Mouse (Mus musculus) lung, postnatal 0 days (tissue): ENCODE data around the gene Armh3. TPM values are rescaled to one million over a fixed set of nuclear protein-coding genes. Genes with fewer than 3 reads are reported as not detected.

Experiments
- ATAC-seq: fragments of 200-750 bp; cut with Nextera tagmentation; 2 replicates; pipeline ENCODE4 v1.8.0; 2017; ENCODE audit warnings: moderate library complexity
- DNase-seq: peaks from one replicate; pipeline ENCODE4 v3.0.0-alpha.2; 2016; ENCODE audit warnings: low spot score
- H3K27ac ChIP-seq: fragments of 300-500 bp; sonication (generic); 2 replicates; pipeline ENCODE4 v1.5.1; 2014; ENCODE audit warnings: antibody characterized with exemption, mild to moderate bottlenecking, low read length, mixed read lengths
- H3K27me3 ChIP-seq: fragments of 300-500 bp; sonication (generic); replicated peaks from 2 replicates; pipeline ENCODE4 v1.6.1; 2014; ENCODE audit warnings: low read length, mixed read lengths; ENCODE audit not compliant: insufficient read depth
- H3K36me3 ChIP-seq: fragments of 300-500 bp; sonication (generic); 2 replicates; pipeline ENCODE4 v1.6.1; 2014; ENCODE audit warnings: low read length, mixed read lengths; ENCODE audit not compliant: insufficient read depth
- H3K4me1 ChIP-seq: fragments of 300-500 bp; sonication (generic); 2 replicates; pipeline ENCODE4 v1.6.1; 2014; ENCODE audit warnings: antibody characterized with exemption, low read depth, low read length, mixed read lengths; ENCODE audit not compliant: insufficient read depth
- H3K4me2 ChIP-seq: fragments of 300-500 bp; sonication (generic); replicated peaks from 2 replicates; pipeline ENCODE4 v1.6.1; 2014; ENCODE audit warnings: low read depth, mild to moderate bottlenecking, low read length, moderate library complexity, mixed read lengths
- H3K4me3 ChIP-seq: fragments of 300-500 bp; sonication (generic); 2 replicates; pipeline ENCODE4 v1.5.1; 2014; ENCODE audit warnings: low read depth, low read length
- H3K9ac ChIP-seq: fragments of 300-500 bp; sonication (generic); replicated peaks from 2 replicates; pipeline ENCODE4 v1.6.1; 2014; ENCODE audit warnings: low read depth, mild to moderate bottlenecking
- H3K9me3 ChIP-seq: fragments of 300-500 bp; sonication (generic); 2 replicates; pipeline ENCODE4 v1.6.1; 2016; ENCODE audit warnings: low read length, mixed read lengths
- CTCF ChIP-seq: IDR thresholded peaks from 2 replicates; pipeline ENCODE4 v1.5.1; 2016; ENCODE audit warnings: antibody characterized with exemption, mild to moderate bottlenecking
- EP300 ChIP-seq: IDR thresholded peaks from 2 replicates; pipeline ENCODE4 v1.6.1; 2016; ENCODE audit warnings: antibody characterized with exemption, mild to moderate bottlenecking, control low read depth
- WGBS: fragments of 180-500 bp; shearing (Covaris S2); extraction: QIAGEN DNeasy Blood & Tissue Kit; methylation state at CpG from one replicate; pipeline ENCODE4 v1.1.7; 2014; 5-methylcytosine and 5-hydroxymethylcytosine counted together
- polyA plus RNA-seq: library from polyadenylated mRNA; unstranded; fragments of >200 nt; fragmentation: Nextera tagmentation; extraction: Ambion mirVana; gene quantifications from 2 replicates; pipeline ENCODE4 v1.2.1, GENCODE M21; 2015

Gene Armh3
- polyA plus RNA-seq, 1 experiment from 2014 or later = 9.0 TPM

- under 1% methylated on average over 36 of the region's 36 CpGs for WGBS
- no peaks in the 10 kb centered on the region for H3K27me3 ChIP-seq
- no peaks in the 10 kb centered on the region for H3K9me3 ChIP-seq
- no peak for TF ChIP-seq CTCF
- no peak for TF ChIP-seq EP300
- H3K27ac ChIP-seq = peak overlapping the region; percentile 99
- H3K36me3 ChIP-seq = peaks cover 4% of the 10 kb centered on the region; the same call in 1 of the 2 replicates
- H3K4me1 ChIP-seq = peaks cover 11% of the 10 kb centered on the region
- H3K4me3 ChIP-seq = peak overlapping the region; percentile 100
- ATAC-seq (peak; percentile 46), DNase-seq (peak; percentile 88)
- H3K4me2 ChIP-seq = peak overlapping the region; percentile 60
- peak overlapping the region; percentile 97 for H3K9ac ChIP-seq
Measured at GRCm38 (mm10) chr19:45782315-45783001, 215.8 kb downstream of the Armh3 start.

GRCm38 (mm10) chr19:45781676-45782075 lies 216.6 kb downstream of the Armh3 start:
- 44% methylated on average over 8 of the region's 8 CpGs for WGBS
- H3K27ac ChIP-seq = no peak overlapping the region
- TF ChIP-seq CTCF (peak; percentile 9; the same call in 1 of the 2 replicates), EP300 (no peak)
- no peak for ATAC-seq
- peaks cover 5% of the 10 kb centered on the region; the same call in 1 of the 2 replicates for H3K36me3 ChIP-seq
- no peaks in the 10 kb centered on the region for H3K9me3 ChIP-seq
- no peaks in the 10 kb centered on the region for H3K27me3 ChIP-seq
- DNase-seq = no peak
- peaks cover 11% of the 10 kb centered on the region for H3K4me1 ChIP-seq
- peak overlapping the region; percentile 2; the same call in 1 of the 2 replicates for H3K9ac ChIP-seq
- H3K4me2 ChIP-seq = peak overlapping the region; percentile 60
- peak overlapping the region; percentile 100 for H3K4me3 ChIP-seq

GRCm38 (mm10) chr19:45780350-45780915 lies 217.9 kb downstream of the Armh3 start:
- 74% methylated on average over 13 of the region's 13 CpGs for WGBS
- no peak for ATAC-seq
- Histone ChIP-seq H3K27ac (no peak overlapping the region), H3K36me3 (peaks cover 13% of the 10 kb centered on the region), H3K9ac (0 out of 2 replicates have a peak overlapping the region, but pooled peaks have one; percentile 16), H3K9me3 (no peaks in the 10 kb centered on the region), H3K4me1 (peaks cover 11% of the 10 kb centered on the region), H3K27me3 (no peaks in the 10 kb centered on the region), H3K4me2 (peak overlapping the region; percentile 60), H3K4me3 (0 out of 2 replicates have a peak overlapping the region, but pooled peaks have one; percentile 100)
- no peak for TF ChIP-seq CTCF
- no peak for TF ChIP-seq EP300
- no peak for DNase-seq

DNA sequence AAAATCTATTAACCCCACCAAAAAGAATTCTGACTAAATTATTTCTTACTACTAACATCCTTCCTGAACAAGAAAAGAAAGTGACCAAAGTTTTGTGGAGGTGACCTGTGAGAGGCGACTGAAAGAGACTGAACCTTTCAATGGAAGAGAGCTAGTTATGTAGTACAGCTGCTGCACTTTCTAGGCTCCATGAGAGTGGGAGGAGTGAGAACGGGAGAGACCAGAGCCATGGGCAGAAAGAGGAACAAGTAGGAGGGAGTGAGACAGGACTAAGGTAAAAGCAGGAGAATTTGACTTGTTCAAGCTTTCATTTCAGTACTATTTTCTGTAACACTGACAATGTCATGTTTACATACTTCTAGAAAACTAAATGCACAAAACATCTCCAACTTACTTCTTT lies 222.8 kb downstream of the Armh3 start:
- peaks cover 42% of the 10 kb centered on the region for H3K36me3 ChIP-seq
- no peak overlapping the region for H3K27ac ChIP-seq
- no peak overlapping the region for H3K4me2 ChIP-seq
- H3K27me3 ChIP-seq = no peaks in the 10 kb centered on the region
- no peak overlapping the region for H3K9ac ChIP-seq
- WGBS = 69% methylated on average over 2 of the region's 2 CpGs
- H3K4me1 ChIP-seq = peaks cover 2% of the 10 kb centered on the region
- no peaks in the 10 kb centered on the region for H3K9me3 ChIP-seq
- no peak overlapping the region for H3K4me3 ChIP-seq
- ATAC-seq = no peak
- no peak for TF ChIP-seq CTCF
- TF ChIP-seq EP300 = no peak
- DNase-seq = no peak

DNA sequence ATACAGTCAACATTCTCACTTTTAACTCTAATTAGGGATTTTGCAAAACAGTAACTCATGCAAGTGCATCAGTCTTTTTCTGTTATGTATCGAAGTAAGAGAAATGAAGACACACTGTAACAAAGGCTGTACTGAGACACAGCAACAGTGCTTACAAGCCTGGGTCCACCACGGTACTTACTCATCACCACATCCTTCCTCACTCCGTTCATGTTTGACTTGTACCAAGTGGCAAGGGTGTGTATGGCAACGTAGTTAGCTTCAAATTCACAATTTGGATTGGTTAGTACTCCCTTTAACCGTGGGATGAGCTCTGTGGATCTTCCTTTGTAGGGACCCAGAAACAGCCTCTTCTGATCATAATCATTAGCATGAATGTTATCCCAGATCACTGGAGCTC lies 226.8 kb downstream of the Armh3 start:
- no peaks in the 10 kb centered on the region for H3K27me3 ChIP-seq
- H3K36me3 ChIP-seq = peaks cover 64% of the 10 kb centered on the region
- DNase-seq = no peak
- no peak overlapping the region for H3K27ac ChIP-seq
- no peak overlapping the region for H3K4me3 ChIP-seq
- ATAC-seq = no peak
- H3K4me2 ChIP-seq = no peak overlapping the region
- H3K9me3 ChIP-seq = no peaks in the 10 kb centered on the region
- H3K4me1 ChIP-seq = no peaks in the 10 kb centered on the region
- WGBS = 83% methylated on average over 5 of the region's 5 CpGs
- TF ChIP-seq CTCF (no peak), EP300 (no peak)
- no peak overlapping the region for H3K9ac ChIP-seq

Other genes starting within 250 kb of the Armh3 start
- 7.7 and 8.1 TPM in 2 replicates for gene Npm3, start 248.9 kb downstream of the Armh3 start, polyA plus RNA-seq
- gene Mgea5, start 214.7 kb downstream of the Armh3 start, polyA plus RNA-seq = 26.4 and 33.9 TPM in 2 replicates
- gene Kcnip2, start 182.4 kb downstream of the Armh3 start, polyA plus RNA-seq = 1.0 and 1.4 TPM in 2 replicates
- gene Hps6, start 5.0 kb upstream of the Armh3 start, polyA plus RNA-seq = 8.9 and 9.6 TPM in 2 replicates
- 6.0 and 6.9 TPM in 2 replicates for gene Pprc1, start 46.4 kb upstream of the Armh3 start, polyA plus RNA-seq
- gene Ldb1, start 46.7 kb upstream of the Armh3 start, polyA plus RNA-seq = 96.3 and 107 TPM in 2 replicates
- 22.5 and 26.0 TPM in 2 replicates for gene Nolc1, start 77.4 kb upstream of the Armh3 start, polyA plus RNA-seq
- gene Elovl3, start 133.4 kb upstream of the Armh3 start, polyA plus RNA-seq = not detected in 2 replicates
- not detected in 2 replicates for gene Pitx3, start 149.8 kb upstream of the Armh3 start, polyA plus RNA-seq
- gene Gbf1, start 154.0 kb upstream of the Armh3 start, polyA plus RNA-seq = 32.1 and 34.3 TPM in 2 replicates